Mouse (Mus musculus) induced T-regulatory cell, adult 2 months (primary cell): ENCODE results near the gene Lypd3.

Experiments used
- DNase-seq: peaks from one replicate; pipeline ENCODE4 v3.0.0-alpha.2; 2012; ENCODE audit warnings: low read depth

The Lypd3 gene

DNA sequence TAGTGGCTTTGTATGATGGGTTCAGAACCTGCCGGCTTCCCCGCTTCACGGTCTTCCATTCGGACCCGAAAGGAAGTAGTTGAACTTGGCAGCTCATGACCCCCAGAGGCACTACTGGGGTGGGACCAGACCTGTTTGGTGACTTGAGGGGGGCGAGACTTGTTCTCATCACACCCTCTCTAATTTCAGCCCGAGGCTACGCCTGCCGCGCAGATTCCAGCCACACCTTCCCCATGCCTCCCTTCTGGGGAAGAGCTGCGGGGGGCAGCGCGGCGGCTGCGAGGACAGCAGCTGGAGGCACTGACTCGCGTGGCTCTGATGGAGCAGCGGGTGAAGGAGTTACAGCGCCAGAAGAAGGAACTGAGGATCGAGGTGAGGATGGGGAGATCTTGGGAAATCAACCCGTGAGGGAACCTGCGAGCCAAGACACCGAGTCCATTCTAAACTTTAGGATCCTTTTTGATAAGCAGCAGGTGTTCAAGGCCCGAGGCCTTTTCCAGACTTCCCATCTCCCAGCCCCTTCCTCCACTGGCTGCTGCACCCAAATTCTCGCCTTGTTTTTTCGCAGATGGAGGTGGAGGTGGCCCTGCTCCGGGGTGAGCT, 23.9 kb upstream of the Lypd3 start:
- no peak for DNase-seq

DNA sequence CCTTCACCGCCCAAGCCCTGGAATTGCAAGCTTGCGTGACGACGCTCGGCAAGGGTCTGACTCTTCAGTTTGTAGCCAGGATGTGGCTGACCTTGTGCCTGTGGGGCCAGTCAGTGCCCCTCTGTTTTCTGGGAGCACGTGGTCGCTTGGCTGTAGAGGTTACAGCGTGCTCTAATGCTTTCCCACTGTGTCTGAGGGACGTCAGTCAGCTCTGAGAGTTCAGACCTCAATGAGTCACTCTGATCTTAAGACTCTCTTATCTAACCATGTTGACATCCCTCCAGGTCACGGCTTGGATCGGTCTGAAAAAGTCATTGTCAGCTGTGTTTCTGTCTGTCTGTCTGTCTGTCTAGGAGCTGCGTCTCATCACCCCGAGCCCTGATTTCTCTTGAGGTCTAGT, 21.5 kb upstream of the Lypd3 start:
- DNase-seq: no peak

DNA sequence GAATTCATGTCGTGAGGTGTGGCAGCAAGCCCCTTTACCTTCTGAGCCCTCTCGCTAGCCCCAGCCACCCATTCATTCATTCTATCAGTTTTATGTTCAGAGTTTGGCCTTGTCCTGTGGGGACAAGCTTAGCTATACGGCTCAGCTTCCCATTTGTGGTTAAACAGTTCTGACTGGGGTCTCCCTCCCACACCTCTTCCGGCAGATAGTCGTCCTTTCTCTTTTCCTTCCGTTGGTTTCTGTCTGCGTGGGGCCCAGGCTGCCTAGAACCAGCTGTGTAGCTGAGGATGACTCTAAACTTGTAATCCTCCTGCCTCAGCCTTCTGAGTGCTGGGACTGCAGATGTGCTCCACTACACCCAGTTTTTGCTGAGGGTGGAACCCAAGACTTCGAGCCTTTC, 18.6 kb upstream of the Lypd3 start:
- DNase-seq: peak; percentile 65

DNA sequence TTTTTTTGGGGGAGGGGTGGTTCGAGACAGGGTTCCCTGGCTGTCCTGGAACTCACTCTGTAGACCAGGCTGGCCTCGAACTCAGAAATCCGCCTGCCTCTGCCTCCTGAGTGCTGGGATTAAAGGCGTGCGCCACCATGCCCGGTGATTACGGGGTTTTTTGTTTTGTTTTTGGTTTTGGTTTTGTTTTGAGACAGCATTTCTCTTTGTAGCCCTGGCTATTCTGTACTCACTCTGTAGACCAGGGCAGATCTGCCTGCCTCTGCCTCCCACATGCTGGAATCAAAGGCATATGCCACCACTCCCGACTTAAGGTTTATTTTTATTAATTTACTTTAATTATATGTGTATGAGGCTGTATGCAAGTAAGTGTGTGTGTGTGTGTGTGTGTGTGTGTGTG, 18.0 kb upstream of the Lypd3 start:
- peak; percentile 70 for DNase-seq

DNA sequence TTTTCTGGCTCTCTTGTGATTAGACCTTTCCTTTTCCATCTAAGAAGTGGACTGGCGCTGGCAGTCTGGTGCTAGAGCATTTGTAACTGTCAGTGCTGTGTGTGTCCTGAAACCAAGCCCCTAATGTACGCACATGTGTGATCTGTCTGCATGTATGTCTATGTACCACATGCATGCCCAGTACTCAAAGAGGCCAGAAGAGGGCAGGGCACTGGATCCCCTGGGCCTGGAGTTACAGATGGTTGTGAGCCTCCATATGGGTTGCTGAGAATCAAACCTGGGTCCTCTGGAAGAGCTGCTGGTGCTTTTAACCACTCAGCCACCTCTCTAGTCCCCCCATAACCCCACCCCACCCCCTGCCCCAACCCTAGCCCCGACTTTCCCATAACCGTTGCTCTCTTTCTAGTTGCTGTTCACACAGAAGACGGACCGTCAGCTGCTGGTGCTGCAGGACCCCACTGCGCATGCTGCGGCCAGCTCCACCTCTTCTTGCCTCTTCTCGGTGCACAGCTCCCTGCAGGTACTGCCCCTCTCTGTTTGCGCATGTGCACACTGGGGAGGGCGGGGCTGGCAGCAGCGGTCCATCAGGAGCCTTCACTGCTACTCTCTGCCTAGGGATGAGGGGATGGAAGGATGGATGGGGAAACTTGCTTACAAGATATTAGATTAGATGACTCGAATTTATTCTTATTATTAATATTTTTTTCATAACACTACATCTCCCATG, 16.5 kb upstream of the Lypd3 start:
- no peak for DNase-seq

DNA sequence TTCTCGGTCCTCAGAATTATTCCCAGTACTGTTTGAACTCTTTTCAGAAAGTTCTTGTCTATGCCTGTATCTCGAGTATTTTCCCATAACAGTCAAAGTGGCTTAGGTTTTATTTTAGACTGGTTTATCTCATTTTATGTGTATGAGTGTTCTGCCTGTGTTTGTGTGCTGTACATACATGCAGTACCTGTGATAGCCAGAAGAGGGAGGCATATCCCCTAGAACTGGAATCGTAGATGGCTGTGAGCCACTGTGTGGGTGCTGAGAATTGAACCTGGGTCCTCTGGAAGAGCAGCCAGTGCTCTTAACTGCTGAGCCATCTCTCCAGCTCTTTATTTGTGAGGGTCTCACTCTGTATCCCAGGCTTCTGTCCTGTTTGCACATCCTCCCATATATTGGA, 15.2 kb upstream of the Lypd3 start:
- DNase-seq: peak; percentile 48

DNA sequence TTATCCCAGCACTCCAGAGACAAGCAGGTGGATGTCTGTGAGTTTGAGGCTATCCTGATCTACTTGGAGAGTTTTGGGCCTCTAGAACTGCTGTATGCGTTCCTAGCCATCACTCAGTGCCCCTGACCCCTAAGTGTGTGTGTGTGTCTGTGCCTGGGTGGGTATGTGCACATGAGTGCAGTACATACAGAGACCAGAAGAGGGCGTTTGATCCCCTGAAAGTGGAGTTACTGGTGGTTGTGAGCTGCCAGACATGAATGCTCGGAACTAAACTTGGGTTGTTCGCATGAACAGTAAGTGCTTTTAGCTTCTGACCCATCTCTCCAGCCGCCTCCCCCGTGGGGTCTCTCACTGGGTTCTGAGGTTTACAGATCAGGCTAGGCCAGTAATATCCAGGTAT, 13.4 kb upstream of the Lypd3 start:
- DNase-seq: no peak

DNA sequence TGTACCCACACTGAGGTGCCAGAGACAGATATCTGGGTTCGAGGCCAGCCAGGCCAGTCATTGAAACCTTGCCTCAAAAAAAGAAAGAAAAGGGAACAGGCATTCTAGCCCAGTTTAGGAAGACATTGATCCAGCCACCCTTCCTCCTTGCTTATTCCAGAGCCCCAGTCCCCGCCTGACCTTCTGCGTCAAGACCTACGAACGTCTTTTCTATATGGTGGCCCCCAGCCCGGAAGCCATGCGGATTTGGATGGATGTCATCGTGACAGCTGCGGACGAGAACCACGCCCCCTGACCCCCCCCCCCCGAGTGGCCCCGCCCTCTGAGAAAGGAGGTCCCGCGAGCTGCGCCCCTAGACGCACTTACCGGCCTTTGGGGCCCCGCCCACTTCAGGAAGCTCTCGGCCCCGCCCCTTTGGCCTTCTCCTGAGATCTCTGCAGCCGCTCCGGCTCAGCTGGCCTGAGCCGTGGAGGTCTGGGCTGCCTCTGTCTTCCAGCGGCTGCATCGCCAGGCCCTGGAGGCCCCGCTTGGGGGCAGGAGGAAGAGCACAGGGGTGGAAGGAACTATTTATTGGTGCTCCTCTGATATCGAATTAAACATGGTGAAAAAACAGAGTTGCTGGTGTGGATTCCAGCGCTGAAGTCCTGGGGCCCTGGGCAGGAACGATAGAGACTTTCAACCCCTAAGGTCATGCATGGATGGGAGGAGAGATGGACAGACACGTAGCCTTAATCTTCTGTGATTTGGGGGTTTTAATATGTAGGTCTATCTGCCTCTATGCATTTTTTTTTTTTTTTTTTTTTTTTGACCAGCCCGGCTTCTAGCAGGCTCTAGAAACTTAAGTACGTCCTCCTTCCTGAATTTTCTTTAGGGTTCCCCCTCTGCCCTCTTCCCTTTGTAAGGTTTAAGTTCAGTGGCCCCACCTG, 7.4 kb upstream of the Lypd3 start:
- peak; percentile 86 for DNase-seq

DNA sequence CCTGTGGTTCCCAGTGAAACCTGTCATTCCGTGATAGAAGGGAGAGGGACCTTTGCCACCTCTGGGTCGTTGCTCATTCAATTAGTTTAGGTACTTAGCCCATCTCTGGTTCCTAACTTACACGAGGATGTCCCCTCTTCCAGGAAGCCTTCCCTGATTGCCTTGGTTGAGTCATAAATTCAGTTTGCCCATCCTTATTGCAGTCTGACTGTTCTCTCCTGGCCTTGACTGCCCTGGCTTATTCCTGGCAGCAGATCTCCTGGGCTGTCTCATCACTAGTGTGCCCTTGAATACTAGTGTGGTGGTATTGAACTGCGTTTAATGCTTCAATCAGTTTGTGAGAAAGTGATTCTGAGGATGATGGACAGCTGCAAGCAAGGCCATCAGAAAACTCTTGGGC, 6.7 kb upstream of the Lypd3 start:
- no peak for DNase-seq

DNA sequence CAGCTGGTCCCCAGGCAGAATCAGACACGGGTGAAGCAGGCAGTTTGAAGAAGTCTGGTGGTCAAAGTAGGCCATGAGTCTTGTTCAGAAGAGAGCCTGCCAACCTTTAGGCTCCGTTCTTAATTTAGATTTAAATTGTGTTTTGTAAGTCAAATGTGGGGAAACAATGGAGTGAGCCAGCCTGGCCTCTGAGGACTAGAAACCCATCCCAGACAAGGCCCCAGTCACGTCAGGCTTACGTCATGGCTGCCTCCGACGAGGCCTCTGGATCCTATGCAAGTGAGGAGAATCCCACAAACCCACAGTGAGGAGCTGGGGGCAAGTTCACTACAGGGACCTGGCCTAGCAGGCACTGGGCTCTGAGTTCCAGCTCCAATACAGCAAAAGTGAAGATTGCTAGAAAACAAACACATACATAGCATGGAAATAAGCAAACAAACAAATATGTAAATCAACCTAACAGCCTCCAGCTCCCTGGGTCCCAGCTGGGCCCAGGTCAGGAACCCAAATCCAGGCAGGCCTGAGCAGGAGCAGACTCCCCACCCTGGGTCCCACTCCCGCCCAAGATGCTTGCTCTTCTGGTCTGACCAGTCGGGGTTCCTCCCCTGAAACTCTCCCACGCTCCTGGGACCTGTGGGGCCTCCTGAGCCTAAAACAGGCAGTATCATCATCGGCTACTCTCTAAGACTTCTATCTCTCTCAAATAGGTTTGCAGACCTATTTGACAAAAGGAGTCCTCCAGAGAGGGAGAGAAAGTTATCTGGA, 6.1 kb upstream of the Lypd3 start:
- DNase-seq: no peak

DNA sequence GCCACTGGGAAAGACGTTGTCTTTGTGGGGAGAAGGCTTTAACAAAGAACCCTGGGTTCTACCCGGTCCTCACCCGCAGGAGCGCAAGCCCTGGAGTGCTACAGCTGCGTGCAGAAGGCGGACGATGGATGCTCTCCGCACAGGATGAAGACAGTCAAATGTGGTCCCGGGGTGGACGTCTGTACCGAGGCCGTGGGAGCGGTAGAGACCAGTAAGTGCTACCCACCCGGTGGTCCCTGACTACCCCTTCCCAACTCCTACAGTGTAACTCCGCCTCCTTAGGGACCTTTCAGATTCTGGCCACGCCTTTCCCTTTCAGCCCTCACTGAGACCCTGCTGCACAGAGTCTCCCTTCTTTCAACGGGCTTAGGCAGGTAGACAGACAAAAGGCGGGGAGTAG, 696 bp downstream of the Lypd3 start:
- DNase-seq: no peak

DNA sequence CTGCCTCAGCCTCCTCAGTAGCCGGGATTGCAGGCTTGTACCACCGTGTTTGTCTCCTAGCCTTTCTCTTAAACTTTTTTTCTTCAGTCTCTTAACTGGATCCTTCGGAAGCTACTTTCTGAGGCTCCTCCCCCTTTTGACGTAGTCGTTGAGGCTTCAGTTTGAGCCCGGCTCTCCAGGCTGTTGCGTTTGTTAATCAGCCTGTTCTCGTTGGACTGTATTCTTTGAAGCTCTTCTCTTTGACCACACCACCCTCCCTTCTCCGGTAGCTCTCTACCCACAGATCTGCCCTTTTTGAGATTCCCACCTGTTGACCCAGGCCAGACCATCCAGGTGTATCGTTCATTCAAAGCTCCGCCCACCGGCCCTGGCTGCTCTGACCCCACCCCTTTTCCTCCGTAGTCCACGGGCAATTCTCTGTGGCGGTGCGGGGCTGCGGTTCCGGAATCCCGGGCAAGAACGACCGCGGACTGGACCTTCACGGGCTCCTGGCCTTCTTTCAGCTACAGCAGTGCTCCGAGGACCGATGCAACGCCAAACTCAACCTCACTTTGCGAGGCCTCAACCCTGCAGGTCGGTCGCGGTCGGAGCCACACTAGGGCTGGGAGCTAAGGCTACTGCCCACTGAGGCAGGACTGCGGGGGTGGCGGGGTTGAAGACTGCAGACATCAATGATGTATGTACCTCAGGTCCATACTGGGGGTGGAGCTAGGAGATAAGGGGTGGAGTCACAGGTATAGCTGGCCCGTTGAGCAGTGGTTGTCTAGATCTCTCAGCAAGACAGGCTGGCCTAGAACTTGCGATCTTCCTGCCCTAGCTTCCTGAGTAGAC, 1.9 kb downstream of the Lypd3 start:
- peak; percentile 79 for DNase-seq

DNA sequence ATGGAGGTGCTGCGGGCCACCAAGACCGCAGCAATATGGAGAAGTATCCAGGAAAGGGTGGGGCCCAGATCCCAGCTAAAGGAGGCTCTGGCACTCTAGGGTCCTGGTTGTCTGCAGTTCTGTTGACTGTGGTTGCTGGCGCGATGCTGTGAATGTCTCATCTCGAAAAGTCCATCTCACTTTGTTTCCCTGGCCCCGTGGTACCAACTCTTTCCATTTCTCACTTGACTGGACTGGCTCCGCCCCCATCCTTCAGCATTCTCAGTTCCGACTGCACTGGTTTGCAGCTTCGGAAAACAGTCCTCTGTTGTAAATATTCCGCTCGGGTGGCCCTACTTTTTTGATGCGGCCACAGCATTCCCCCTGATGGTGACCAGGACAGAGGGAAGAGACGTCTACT, 4.1 kb downstream of the Lypd3 start:
- no peak for DNase-seq

DNA sequence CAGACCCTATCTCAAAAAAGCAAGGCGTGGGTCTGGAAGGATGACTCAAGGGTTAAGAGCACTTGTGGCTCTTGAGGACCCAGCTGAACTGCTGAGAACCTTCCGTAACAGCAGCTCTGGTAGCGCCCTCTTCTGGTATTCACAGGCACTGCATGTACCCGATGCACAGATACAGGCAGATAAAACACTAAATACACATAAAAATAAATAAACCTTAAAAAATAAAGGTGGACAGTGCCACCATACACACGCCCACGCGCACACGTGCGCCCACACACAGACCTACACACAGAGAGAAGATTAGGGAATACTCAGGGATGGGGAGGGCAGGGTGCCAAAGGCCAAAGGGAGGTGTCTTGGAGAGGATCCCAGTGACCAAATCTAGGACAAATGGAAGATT, 6.1 kb downstream of the Lypd3 start:
- DNase-seq: peak; percentile 84

DNA sequence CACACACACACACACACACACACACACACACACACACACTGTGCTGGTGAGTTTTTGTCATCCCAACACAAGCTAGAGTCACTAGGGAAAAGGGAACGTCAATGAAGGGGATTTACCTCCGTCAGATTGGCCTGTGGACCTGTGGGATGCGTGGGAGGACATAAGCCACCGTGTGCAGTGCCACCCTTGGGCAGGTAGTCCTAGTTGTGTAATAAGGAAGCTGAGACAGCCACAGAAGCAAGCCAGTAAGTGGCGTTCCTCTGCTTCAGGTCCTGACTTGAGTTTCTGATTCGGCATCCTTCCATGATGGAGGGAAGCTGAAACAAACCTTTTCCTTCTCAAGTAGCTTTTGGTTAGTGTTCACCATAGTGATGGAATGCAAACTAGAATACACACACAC, 8.1 kb downstream of the Lypd3 start:
- peak; percentile 72 for DNase-seq

DNA sequence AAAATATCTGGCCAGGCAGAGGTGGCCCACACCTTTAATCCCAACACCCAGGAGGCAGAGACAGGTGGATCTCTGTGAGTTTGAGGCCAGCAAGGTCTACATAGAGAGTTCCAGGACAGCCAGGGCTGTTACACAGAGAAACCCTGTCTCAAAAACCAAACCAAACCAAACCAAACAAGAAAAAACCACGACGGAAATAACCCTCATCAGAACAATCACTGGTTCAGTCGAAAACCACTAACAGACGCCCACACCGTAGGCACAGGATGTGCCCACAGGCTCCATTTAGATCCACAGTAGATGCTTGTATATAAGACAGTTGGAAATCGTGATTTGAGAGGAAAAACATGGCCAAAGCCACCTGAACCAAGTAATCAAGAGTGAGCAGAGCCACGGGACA, 8.6 kb downstream of the Lypd3 start:
- peak; percentile 87 for DNase-seq

DNA sequence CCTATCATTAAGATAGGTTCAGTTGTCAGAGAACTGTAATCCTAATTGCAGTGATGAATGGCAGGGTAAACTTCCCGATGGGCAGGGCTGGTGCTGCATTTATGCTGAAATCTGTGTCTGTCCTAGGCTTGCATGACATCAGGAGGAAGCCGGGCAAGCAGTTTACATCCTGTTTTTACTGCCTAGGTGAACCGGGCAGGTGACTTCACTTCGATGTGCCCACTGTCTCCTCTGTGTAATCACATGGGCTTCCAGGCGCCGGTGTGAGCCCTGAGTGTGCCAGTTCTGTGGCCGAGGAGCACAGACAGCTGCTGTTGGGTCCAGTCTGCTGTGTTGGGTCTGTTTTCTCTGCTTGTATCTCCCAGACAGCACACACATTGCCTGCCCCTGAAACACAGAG, 10.1 kb downstream of the Lypd3 start:
- DNase-seq: peak; percentile 68

DNA sequence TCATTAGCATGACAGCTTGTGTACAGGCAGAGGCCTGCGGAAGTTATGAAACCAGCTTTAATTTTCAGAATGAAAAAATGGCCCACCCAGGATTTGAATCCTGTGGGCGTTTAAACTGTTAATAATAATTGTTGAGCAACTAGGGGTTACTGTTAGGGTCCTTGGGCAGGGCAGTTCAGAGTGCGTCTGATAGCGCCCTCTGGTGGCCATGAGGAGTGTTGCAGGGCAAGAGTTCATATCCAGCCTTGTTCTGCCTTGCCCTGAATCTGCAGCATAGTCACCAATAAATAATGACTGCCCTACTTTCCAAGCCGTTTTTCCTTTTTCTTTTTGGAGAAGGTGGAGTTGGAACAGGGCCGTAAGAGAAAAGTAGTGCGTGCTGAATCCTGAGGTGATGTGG, 17.3 kb downstream of the Lypd3 start:
- DNase-seq: peak; percentile 84

DNA sequence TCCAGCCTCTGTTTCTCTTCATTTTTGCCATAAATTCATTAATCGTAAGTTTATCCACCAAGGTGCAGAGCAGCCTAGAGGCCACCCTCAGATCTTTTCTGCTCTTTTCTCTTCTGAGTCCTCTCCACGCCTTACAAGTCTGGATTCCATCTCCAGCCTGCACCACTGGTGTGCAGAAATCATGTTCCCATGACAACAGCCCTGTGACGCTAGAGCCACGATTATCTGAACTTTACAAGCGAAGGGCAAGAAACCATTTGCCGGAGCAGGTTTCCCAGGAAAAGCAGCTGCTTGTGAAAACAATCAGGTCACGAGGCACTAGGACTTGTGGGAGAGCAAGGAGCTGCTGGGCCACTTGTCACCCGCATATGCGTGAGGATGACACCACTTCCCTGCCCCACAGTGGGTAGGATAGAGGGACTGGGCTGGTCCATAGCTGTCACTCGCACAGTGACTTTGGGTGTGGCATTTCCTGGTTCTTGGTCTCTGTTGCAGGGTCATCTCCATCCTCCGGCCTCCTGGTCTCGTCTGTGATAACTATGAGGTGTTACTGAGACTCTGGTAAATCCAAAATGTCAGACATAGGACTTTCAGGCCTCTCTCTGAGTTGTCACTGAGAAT, 23.5 kb downstream of the Lypd3 start:
- DNase-seq: no peak

DNA sequence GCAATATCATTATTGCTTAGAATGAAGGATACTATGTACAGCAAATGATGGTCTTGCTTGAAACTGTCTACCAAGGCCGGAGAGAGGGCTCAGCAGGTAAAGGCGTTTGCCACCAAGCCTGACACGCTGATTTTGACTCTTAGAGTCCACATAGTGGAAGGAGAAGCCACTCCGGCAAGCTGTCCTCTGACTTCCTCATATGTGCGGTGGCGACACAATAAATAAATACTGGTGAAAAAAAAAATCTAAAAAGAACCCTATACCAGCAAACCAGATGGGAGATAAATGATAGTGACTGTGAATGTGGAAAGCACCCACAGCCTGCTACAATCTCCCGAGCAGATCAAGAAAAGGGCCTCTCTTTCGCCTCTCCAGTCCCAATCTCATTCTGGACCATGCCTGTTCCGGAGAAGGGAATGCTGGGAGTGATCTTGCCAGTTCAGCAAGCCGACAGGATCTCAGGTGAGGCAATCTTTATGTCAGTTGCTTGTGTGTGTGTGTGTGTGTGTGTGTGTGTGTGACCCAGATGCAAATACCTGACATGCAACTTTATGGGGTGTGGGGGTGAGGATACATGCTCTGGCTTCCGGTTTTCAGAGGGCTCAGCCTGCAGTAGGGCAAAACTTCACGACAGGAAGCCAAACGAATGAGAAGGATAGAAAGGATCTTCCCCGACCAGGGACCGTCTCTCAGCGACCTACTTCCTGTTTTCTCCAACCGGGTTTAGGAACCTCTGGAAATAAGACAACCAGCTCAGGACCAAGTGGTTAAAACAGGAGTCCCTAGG, 25.0 kb downstream of the Lypd3 start:
- peak; percentile 57 for DNase-seq
